Mouse (Mus musculus) hindbrain, embryonic 11.5 days (tissue): ENCODE data around the gene Rpl11. TPM values are rescaled to one million over a fixed set of nuclear protein-coding genes. Genes with fewer than 3 reads are reported as not detected.

Experiments
- ATAC-seq: fragments of 200-750 bp; cut with Nextera tagmentation; 2 replicates; pipeline ENCODE4 v1.8.0; 2017; ENCODE audit warnings: mild to moderate bottlenecking, moderate TSS enrichment, moderate library complexity; ENCODE audit not compliant: low FRiP score
- DNase-seq: peaks from one replicate; pipeline ENCODE4 v3.0.0-alpha.2; 2015; ENCODE audit warnings: low spot score
- H3K27ac ChIP-seq: fragments of 300-500 bp; sonication (generic); 2 replicates; pipeline ENCODE4 v1.5.1; 2014; ENCODE audit warnings: mild to moderate bottlenecking, low read depth, low read length
- H3K27me3 ChIP-seq: fragments of 300-500 bp; sonication (generic); 2 replicates; pipeline ENCODE4 v1.6.1; 2014; ENCODE audit warnings: mild to moderate bottlenecking, low read length, moderate library complexity, mixed read lengths; ENCODE audit not compliant: control insufficient read depth, insufficient read depth
- H3K36me3 ChIP-seq: fragments of 300-500 bp; sonication (generic); 2 replicates; pipeline ENCODE4 v1.6.1; 2014; ENCODE audit warnings: mild to moderate bottlenecking, low read length, moderate library complexity, mixed read lengths; ENCODE audit not compliant: control insufficient read depth, insufficient read depth
- H3K4me1 ChIP-seq: fragments of 300-500 bp; sonication (generic); replicated peaks from 2 replicates; pipeline ENCODE4 v1.6.1; 2014; ENCODE audit warnings: low read length, mixed read lengths; ENCODE audit not compliant: control insufficient read depth, insufficient read depth
- H3K4me2 ChIP-seq: fragments of 300-500 bp; sonication (generic); replicated peaks from 2 replicates; pipeline ENCODE4 v1.6.1; 2014; ENCODE audit warnings: mild to moderate bottlenecking, low read depth, low read length
- H3K4me3 ChIP-seq: fragments of 300-500 bp; sonication (generic); 2 replicates; pipeline ENCODE4 v1.5.1; 2014; ENCODE audit warnings: low read depth, low read length
- H3K9ac ChIP-seq: fragments of 300-500 bp; sonication (generic); 2 replicates; pipeline ENCODE4 v1.6.1; 2014; ENCODE audit warnings: low read depth, low read length
- H3K9me3 ChIP-seq: fragments of 300-500 bp; sonication (generic); 2 replicates; pipeline ENCODE4 v1.6.1; 2016; ENCODE audit warnings: low read length; ENCODE audit not compliant: control insufficient read depth
- WGBS: fragments of 180-500 bp; shearing (Covaris S2); extraction: QIAGEN DNeasy Blood & Tissue Kit; methylation state at CpG from one replicate; pipeline ENCODE4 v1.1.7; 2014; 5-methylcytosine and 5-hydroxymethylcytosine counted together
- polyA plus RNA-seq: library from polyadenylated mRNA; unstranded; fragments of >200 nt; fragmentation: Nextera tagmentation; extraction: Ambion mirVana; gene quantifications from 2 replicates; pipeline ENCODE4 v1.2.1, GENCODE M21; 2014

Gene Rpl11
- polyA plus RNA-seq, 1 experiment from 2014 or later = 354 TPM

DNA sequence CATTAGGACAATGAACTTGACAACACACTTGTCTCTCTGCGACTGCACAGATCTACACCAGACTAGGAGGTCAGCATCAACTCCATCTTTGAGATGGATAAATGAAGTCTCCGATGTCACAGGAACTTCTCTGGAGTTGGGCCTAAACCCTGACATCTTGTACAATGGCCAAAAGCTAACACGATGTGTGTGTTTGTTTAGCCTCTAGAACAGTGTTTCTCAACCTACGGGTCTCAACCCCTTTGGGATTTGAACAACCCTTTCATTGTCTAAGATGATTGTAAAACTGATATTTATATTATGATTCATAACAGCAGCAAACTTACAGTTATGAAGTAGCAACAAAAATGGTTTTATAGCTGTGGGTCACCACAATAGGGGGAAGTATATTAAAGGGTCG is 4.7 kb upstream of the Rpl11 start:
- H3K4me3 ChIP-seq = no peak overlapping the region
- no peaks in the 10 kb centered on the region for H3K9me3 ChIP-seq
- H3K27me3 ChIP-seq = no peaks in the 10 kb centered on the region
- H3K9ac ChIP-seq = no peak overlapping the region
- DNase-seq = no peak
- ATAC-seq = no peak
- no peak overlapping the region for H3K27ac ChIP-seq
- WGBS = 89% methylated on average over 5 of the region's 5 CpGs
- H3K36me3 ChIP-seq = no peaks in the 10 kb centered on the region
- H3K4me1 ChIP-seq = no peaks in the 10 kb centered on the region
- H3K4me2 ChIP-seq = no peak overlapping the region

DNA sequence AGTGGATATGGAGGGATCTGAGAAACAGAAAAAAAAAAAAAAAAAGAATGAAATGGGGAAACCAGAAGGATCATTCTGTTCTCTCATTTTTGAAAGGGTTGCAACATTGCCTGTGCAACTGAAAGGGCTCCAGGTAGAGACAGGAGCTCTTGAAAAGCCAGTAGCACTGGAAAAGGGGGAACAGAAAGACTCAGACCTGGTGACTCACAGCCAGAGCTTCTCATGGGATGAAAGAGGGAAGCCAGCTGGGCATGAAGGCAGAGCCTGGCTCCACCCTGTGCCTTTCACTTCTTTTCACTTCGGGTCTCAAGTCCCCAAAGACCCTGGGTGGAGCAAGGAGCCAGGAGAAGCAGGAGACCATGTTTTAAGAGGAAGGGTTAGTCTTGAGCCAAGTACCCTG is 2.8 kb upstream of the Rpl11 start:
- Histone ChIP-seq H3K4me3 (no peak overlapping the region), H3K9me3 (no peaks in the 10 kb centered on the region), H3K4me1 (0 out of 2 replicates have a peak, but pooled peaks cover 9% of the 10 kb centered on the region), H3K27ac (no peak overlapping the region), H3K27me3 (no peaks in the 10 kb centered on the region), H3K4me2 (no peak overlapping the region), H3K9ac (no peak overlapping the region), H3K36me3 (peaks cover 4% of the 10 kb centered on the region; the same call in 1 of the 2 replicates)
- DNase-seq = no peak
- WGBS = 47% methylated on average over 1 of the region's 1 CpGs
- ATAC-seq = no peak

- Histone ChIP-seq H3K4me1 (0 out of 2 replicates have a peak, but pooled peaks cover 9% of the 10 kb centered on the region), H3K27me3 (no peaks in the 10 kb centered on the region), H3K27ac (no peak overlapping the region), H3K9ac (no peak overlapping the region), H3K36me3 (peaks cover 13% of the 10 kb centered on the region), H3K4me3 (no peak overlapping the region), H3K4me2 (no peak overlapping the region), H3K9me3 (no peaks in the 10 kb centered on the region)
- ATAC-seq = peak; percentile 12; the same call in 1 of the 2 replicates
- no peak for DNase-seq
- 82% methylated on average over 5 of the region's 5 CpGs for WGBS
Observed at GRCm38 (mm10) chr4:136053843-136054242, 615 bp upstream of the Rpl11 start.

DNA sequence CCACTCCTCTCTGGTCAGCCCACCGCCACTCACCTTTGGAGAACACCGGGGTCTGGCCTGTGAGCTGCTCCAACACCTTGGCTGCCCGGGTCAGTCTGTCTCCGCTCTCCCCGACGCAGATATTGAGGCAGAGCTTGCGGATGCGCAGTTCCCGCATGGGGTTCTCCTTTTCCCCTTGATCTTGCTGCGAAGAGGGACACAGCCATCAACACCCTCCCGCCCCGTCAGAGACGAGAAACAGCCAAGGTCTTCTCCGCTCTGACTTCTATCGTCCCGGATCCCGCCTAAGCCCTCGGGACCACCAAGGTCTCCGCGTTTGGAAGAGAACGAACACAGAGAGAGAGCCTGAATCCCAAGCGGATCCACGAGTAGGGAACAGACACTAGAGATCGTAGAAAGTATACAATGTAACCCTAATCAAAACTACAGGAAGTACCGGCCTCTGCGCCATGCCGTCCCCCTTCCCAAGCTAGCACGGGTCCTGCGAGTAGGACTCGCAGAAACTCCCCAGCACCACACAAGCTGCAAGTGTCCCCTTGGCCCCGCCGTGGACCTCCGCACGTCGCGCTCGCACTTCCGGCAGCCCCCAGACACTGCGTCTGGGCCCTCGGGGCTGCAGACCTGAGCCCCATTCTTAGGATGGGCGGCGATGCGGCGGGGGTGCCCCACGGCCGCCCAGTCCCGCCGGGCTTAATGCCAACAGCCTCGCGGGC is 538 bp downstream of the Rpl11 start:
- Histone ChIP-seq H3K9ac (peak overlapping the region; percentile 97), H3K4me2 (peak overlapping the region; percentile 90), H3K27ac (peak overlapping the region; percentile 73), H3K27me3 (no peaks in the 10 kb centered on the region), H3K9me3 (no peaks in the 10 kb centered on the region), H3K4me1 (0 out of 2 replicates have a peak, but pooled peaks cover 9% of the 10 kb centered on the region), H3K4me3 (peak overlapping the region; percentile 93), H3K36me3 (peaks cover 13% of the 10 kb centered on the region)
- WGBS = 1% methylated on average over 50 of the region's 50 CpGs
- DNase-seq (no peak), ATAC-seq (peak; percentile 86)

GRCm38 (mm10) chr4:136052060-136052459 is 1.2 kb downstream of the Rpl11 start:
- DNase-seq (no peak), ATAC-seq (no peak)
- Histone ChIP-seq H3K27ac (no peak overlapping the region), H3K4me2 (peak overlapping the region; percentile 90), H3K27me3 (no peaks in the 10 kb centered on the region), H3K4me1 (0 out of 2 replicates have a peak, but pooled peaks cover 9% of the 10 kb centered on the region), H3K4me3 (peak overlapping the region; percentile 93), H3K9me3 (no peaks in the 10 kb centered on the region), H3K9ac (peak overlapping the region; percentile 97), H3K36me3 (peaks cover 17% of the 10 kb centered on the region)
- WGBS = 2% methylated on average over 3 of the region's 3 CpGs

DNA sequence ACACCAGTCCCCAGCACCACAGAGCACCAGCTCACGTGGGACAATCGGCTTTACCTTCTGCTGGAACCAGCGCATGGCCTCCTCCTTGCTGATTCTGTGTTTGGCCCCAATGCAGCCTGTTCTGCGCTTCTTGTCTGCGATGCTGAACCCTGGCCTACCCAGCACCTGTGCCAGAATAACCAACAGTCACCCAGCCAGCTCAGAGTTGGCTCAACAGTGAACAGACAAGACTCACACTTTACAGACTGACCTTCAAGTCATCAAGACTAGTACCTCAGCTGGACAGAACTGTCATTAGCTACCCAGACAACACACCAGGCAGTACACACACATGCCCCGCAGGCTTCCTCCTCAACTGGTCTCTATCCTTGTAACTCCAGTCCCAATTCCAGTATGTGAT is 3.0 kb downstream of the Rpl11 start:
- 90% methylated on average over 6 of the region's 6 CpGs for WGBS
- no peak overlapping the region for H3K4me2 ChIP-seq
- H3K36me3 ChIP-seq = peaks cover 18% of the 10 kb centered on the region
- H3K4me3 ChIP-seq = no peak overlapping the region
- H3K9ac ChIP-seq = no peak overlapping the region
- no peak overlapping the region for H3K27ac ChIP-seq
- no peak for DNase-seq
- 0 out of 2 replicates have a peak, but pooled peaks cover 9% of the 10 kb centered on the region for H3K4me1 ChIP-seq
- H3K27me3 ChIP-seq = no peaks in the 10 kb centered on the region
- ATAC-seq = no peak
- H3K9me3 ChIP-seq = no peaks in the 10 kb centered on the region

- no peak for ATAC-seq
Observed at GRCm38 (mm10) chr4:136048291-136049032, 4.8 kb downstream of the Rpl11 start.

DNA sequence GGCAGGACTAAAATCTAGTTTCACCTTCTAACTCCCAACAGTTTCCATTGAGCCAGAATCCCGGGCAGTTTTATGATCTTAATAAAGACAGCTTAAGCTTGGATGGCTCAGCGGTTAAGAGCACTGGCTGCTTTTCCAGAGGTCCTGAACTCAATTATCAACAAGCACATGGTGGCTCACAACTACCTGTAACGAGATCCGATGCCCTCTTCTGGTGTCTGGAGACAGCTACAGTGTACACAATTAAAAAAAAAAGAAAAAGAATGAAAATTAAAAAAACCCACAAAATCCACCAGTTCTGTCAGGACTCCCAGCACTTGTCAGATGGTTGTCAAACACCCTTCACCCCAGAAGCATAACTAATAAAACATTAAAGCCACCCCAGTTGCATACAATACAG is 5.6 kb downstream of the Rpl11 start:
- ATAC-seq = no peak
- H3K9me3 ChIP-seq = no peaks in the 10 kb centered on the region
- no peak overlapping the region for H3K4me2 ChIP-seq
- H3K27ac ChIP-seq = no peak overlapping the region
- WGBS = 66% methylated on average over 4 of the region's 4 CpGs
- H3K4me1 ChIP-seq = 0 out of 2 replicates have a peak, but pooled peaks cover 9% of the 10 kb centered on the region
- H3K27me3 ChIP-seq = no peaks in the 10 kb centered on the region
- no peak overlapping the region for H3K4me3 ChIP-seq
- H3K9ac ChIP-seq = no peak overlapping the region
- no peak for DNase-seq
- H3K36me3 ChIP-seq = peaks cover 18% of the 10 kb centered on the region

More at GRCm38 (mm10) chr4:136048291-136049032, 4.8 kb downstream of the Rpl11 start:
- H3K9me3 ChIP-seq = no peaks in the 10 kb centered on the region
- H3K9ac ChIP-seq = no peak overlapping the region
- H3K4me2 ChIP-seq = no peak overlapping the region
- peaks cover 18% of the 10 kb centered on the region for H3K36me3 ChIP-seq
- no peak overlapping the region for H3K4me3 ChIP-seq
- H3K4me1 ChIP-seq = 0 out of 2 replicates have a peak, but pooled peaks cover 9% of the 10 kb centered on the region
- no peaks in the 10 kb centered on the region for H3K27me3 ChIP-seq
- no peak for DNase-seq
- H3K27ac ChIP-seq = no peak overlapping the region
- 80% methylated on average over 4 of the region's 4 CpGs for WGBS
